Mouse (Mus musculus): ENCODE measurements around the gene Apbb2.

DNA sequence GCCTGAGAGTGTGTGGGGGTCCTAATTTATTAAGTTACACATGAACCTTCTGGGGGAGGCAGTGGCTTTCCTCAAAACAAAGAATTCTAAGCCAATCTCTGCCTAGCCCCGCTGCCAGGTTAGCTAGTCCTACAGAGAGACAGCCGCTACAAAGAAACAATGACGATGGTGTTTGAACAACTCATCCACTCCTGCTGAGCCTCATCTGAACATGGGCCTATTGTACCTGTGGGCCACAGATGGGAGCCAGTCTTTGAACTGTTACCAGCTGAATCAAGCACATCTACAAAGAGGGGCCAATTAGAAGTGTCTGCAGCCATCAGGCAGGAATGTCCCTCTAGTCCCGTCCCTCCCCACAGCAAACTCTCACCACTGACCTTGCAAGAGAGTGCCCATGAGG, 45.3 kb downstream of the Apbb2 start:
- TF ChIP-seq POLR2A (IDR thresholded peaks at IDR 0.05; ENCODE audit: low read depth, low read length) (no peak), CTCF (conservative IDR thresholded peaks at IDR 0.05; ENCODE audit: insufficient read depth, insufficient read length, low read depth, low read length) (no peak)

Measured in kidney, adult 2 months (tissue).